Mouse (Mus musculus): ENCODE data around the gene Gm10181.
"Not testable (repeated sequence)": the region's sequence is repeated elsewhere in the genome, so short reads cannot be mapped to it uniquely, and the experiment has no call there.

Gene Gm10181

GRCm38 (mm10) chr9:25089122-25089521 is at the start of gene Gm10181:
Gene Gm10181, plus strand, starts transcription at chr9:25089422.
- DNase-seq (ENCODE audit: low spot score) = no peak

GRCm38 (mm10) chr9:25041665-25042064 is 47.6 kb upstream of the Gm10181 start:
- peak; percentile 35 for DNase-seq (ENCODE audit: low spot score)

GRCm38 (mm10) chr9:25042162-25043111 is 46.8 kb upstream of the Gm10181 start:
- DNase-seq (ENCODE audit: low spot score) = no peak

- DNase-seq (ENCODE audit: low spot score) = no peak
Measured at GRCm38 (mm10) chr9:25044325-25044724, 44.9 kb upstream of the Gm10181 start.

GRCm38 (mm10) chr9:25048289-25048688 is 40.9 kb upstream of the Gm10181 start:
- DNase-seq (ENCODE audit: low spot score) = no peak

GRCm38 (mm10) chr9:25048940-25049339 is 40.3 kb upstream of the Gm10181 start:
- no peak for DNase-seq (ENCODE audit: low spot score)

- no peak for DNase-seq (ENCODE audit: low spot score)
Measured at GRCm38 (mm10) chr9:25051901-25052300, 37.3 kb upstream of the Gm10181 start.

- DNase-seq (ENCODE audit: low spot score) = no peak
Measured at GRCm38 (mm10) chr9:25055650-25056376, 33.4 kb upstream of the Gm10181 start.

- no peak for DNase-seq (ENCODE audit: low spot score)
Measured at GRCm38 (mm10) chr9:25058726-25059125, 30.5 kb upstream of the Gm10181 start.

GRCm38 (mm10) chr9:25072666-25073065 is 16.6 kb upstream of the Gm10181 start:
- DNase-seq (ENCODE audit: low spot score) = no peak

GRCm38 (mm10) chr9:25075977-25076376 is 13.2 kb upstream of the Gm10181 start:
- no peak for DNase-seq (ENCODE audit: low spot score)

- no peak for DNase-seq (ENCODE audit: low spot score)
Measured at GRCm38 (mm10) chr9:25076505-25076904, 12.7 kb upstream of the Gm10181 start.

- DNase-seq (ENCODE audit: low spot score) = no peak
Measured at GRCm38 (mm10) chr9:25090853-25091252, 1.6 kb downstream of the Gm10181 start.

GRCm38 (mm10) chr9:25102881-25103280 is 13.7 kb downstream of the Gm10181 start:
- no peak for DNase-seq (ENCODE audit: low spot score)

- no peak for DNase-seq (ENCODE audit: low spot score)
Measured at GRCm38 (mm10) chr9:25104638-25105037, 15.4 kb downstream of the Gm10181 start.

GRCm38 (mm10) chr9:25123590-25123989 is 34.4 kb downstream of the Gm10181 start:
- DNase-seq (ENCODE audit: low spot score) = not testable (repeated sequence)

GRCm38 (mm10) chr9:25124048-25124447 is 34.8 kb downstream of the Gm10181 start:
- no peak for DNase-seq (ENCODE audit: low spot score)

- DNase-seq (ENCODE audit: low spot score) = no peak
Measured at GRCm38 (mm10) chr9:25132253-25132652, 43.0 kb downstream of the Gm10181 start.

GRCm38 (mm10) chr9:25132920-25133319 is 43.7 kb downstream of the Gm10181 start:
- no peak for DNase-seq (ENCODE audit: low spot score)

GRCm38 (mm10) chr9:25138900-25139299 is 49.7 kb downstream of the Gm10181 start:
- no peak for DNase-seq (ENCODE audit: low spot score)
